Mouse (Mus musculus) bone marrow macrophage, adult 2 months (primary cell): ENCODE data around the gene Col10a1.

Experiments used
- CTCF ChIP-seq: IDR thresholded peaks from 2 replicates; pipeline ENCODE4 v1.5.1; 2012; ENCODE audit warnings: low read depth, mild to moderate bottlenecking, low read length, moderate library complexity
- POLR2A ChIP-seq: IDR thresholded peaks from 2 replicates; pipeline ENCODE4 v1.6.1; 2012; ENCODE audit warnings: mild to moderate bottlenecking, low read depth, low read length, borderline replicate concordance

- TF ChIP-seq POLR2A (no peak), CTCF (no peak)
These were observed 37.6 kb upstream of the Col10a1 start for GRCm38 (mm10) chr10:34352166-34352565.
